38 mouse cellular contexts compared by ENCODE assay signal in genomic region chr7:3193049-3193632, GRCm38 (mm10). TPM values are rescaled to one million over a fixed set of nuclear protein-coding genes. Genes with fewer than 3 reads are reported as not detected.
"Had no signal": no experiment of that assay in that cellular context is flagged by ENCODE, and none has a peak within 500 bp of the region (broad histone marks: within the 10 kb centered on the region; RNA-seq: fewer than 3 reads in every experiment).

No protein-coding gene starts in this region.

- H3K27me3 ChIP-seq: heart, embryonic 13.5 days; heart, embryonic 15.5 days; hindbrain, embryonic 13.5 days; hindbrain, embryonic 15.5 days; kidney, embryonic 15.5 days; limb, embryonic 12.5 days; liver, embryonic 13.5 days; liver, embryonic 15.5 days had no signal

- H3K9ac ChIP-seq: heart, embryonic 13.5 days; heart, embryonic 15.5 days; hindbrain, embryonic 13.5 days; hindbrain, embryonic 15.5 days; kidney, embryonic 15.5 days; limb, embryonic 12.5 days; liver, embryonic 13.5 days; liver, embryonic 15.5 days had no signal

- H3K27ac ChIP-seq: heart, adult 2 months; heart, embryonic 13.5 days; heart, embryonic 15.5 days; hindbrain, embryonic 13.5 days; hindbrain, embryonic 15.5 days; hindbrain, postnatal 0 days; kidney, embryonic 15.5 days; kidney, postnatal 0 days; limb, embryonic 12.5 days; liver, embryonic 13.5 days; liver, embryonic 15.5 days had no signal

- DNase-seq: heart, adult 11 months; layer of hippocampus, adult 9-11 months; liver, embryonic 13.5 days had no signal

- H3K4me1 ChIP-seq: heart, embryonic 13.5 days; heart, embryonic 15.5 days; hindbrain, embryonic 13.5 days; hindbrain, embryonic 15.5 days; kidney, embryonic 15.5 days; limb, embryonic 12.5 days; liver, embryonic 13.5 days; liver, embryonic 15.5 days had no signal

- H3K36me3 ChIP-seq: heart, embryonic 13.5 days; heart, embryonic 15.5 days; hindbrain, embryonic 13.5 days; hindbrain, embryonic 15.5 days; kidney, embryonic 15.5 days; limb, embryonic 12.5 days; liver, embryonic 13.5 days; liver, embryonic 15.5 days had no signal

- H3K4me3 ChIP-seq: heart, adult 2 months; heart, embryonic 13.5 days; heart, embryonic 15.5 days; hindbrain, embryonic 13.5 days; hindbrain, embryonic 15.5 days; kidney, embryonic 15.5 days; limb, embryonic 12.5 days; liver, embryonic 13.5 days; liver, embryonic 15.5 days had no signal

- ATAC-seq: hindbrain, postnatal 0 days; intestine, embryonic 16.5 days had no signal

- H3K9me3 ChIP-seq: heart, embryonic 13.5 days; heart, embryonic 15.5 days; hindbrain, embryonic 13.5 days; hindbrain, embryonic 15.5 days; kidney, embryonic 15.5 days; limb, embryonic 12.5 days; liver, embryonic 13.5 days; liver, embryonic 15.5 days had no signal

RNA-seq across cellular contexts. Expression of gene AU018091, which starts 24.1 kb away (rescaled TPM):
- total RNA-seq: gastrocnemius, adult 18-20 months; gastrocnemius, adult 8-10 months; gastrocnemius, postnatal 14 days; gastrocnemius, postnatal 36 days; heart, adult 2 months; heart, postnatal 14 days; heart, postnatal 36 days; hematopoietic stem cell, adult 5-6 weeks; hindbrain, postnatal 0 days; layer of hippocampus, adult 18-20 months; layer of hippocampus, adult 8-10 months; layer of hippocampus, postnatal 14 days; layer of hippocampus, postnatal 36 days; left cerebral cortex, adult 18-20 months; left cerebral cortex, adult 8-10 months; left cerebral cortex, postnatal 10 days; left cerebral cortex, postnatal 25 days; left cerebral cortex, postnatal 4 days had no signal
- polyA plus RNA-seq: gonadal fat pad, adult 2 months; heart, adult 2 months; heart, embryonic 11.5 days; heart, embryonic 13.5 days; heart, embryonic 15.5 days; heart, postnatal 0 days; hindbrain, embryonic 13.5 days; hindbrain, embryonic 15.5 days; hindbrain, postnatal 0 days; intestine, embryonic 14.5 days; intestine, embryonic 16.5 days; kidney, adult 2 months; kidney, embryonic 15.5 days; kidney, postnatal 0 days; large intestine, adult 2 months; liver, embryonic 11.5 days; liver, embryonic 13.5 days; liver, embryonic 15.5 days had no signal

RNA-seq across cellular contexts. Expression of gene Nlrp12, which starts 56.4 kb away (rescaled TPM):
- total RNA-seq: gastrocnemius, adult 18-20 months; gastrocnemius, adult 8-10 months; gastrocnemius, postnatal 14 days; gastrocnemius, postnatal 36 days; heart, postnatal 14 days; heart, postnatal 36 days; left cerebral cortex, adult 18-20 months; left cerebral cortex, adult 8-10 months had no signal
- polyA plus RNA-seq: heart, embryonic 11.5 days; heart, embryonic 13.5 days; heart, embryonic 15.5 days; intestine, embryonic 16.5 days; kidney, postnatal 0 days; large intestine, adult 2 months; limb, embryonic 12.5 days; limb, embryonic 14.5 days had no signal
